Mouse (Mus musculus) forebrain, embryonic 11.5 days (tissue): ENCODE data around the gene Rasgrp1. TPM values are rescaled to one million over a fixed set of nuclear protein-coding genes. Genes with fewer than 3 reads are reported as not detected.

Experiments used
- ATAC-seq: fragments of 200-750 bp; cut with Nextera tagmentation; replicated peaks from 2 replicates; pipeline ENCODE4 v1.8.0; 2017; ENCODE audit warnings: moderate TSS enrichment; ENCODE audit not compliant: low FRiP score
- DNase-seq: peaks from one replicate; pipeline ENCODE4 v3.0.0-alpha.2; 2017; ENCODE audit warnings: low spot score
- H3K27ac ChIP-seq: fragments of 300-500 bp; sonication (generic); 2 replicates; pipeline ENCODE4 v1.5.1; 2014; ENCODE audit warnings: low read depth, low read length
- H3K27me3 ChIP-seq: fragments of 300-500 bp; sonication (generic); 2 replicates; pipeline ENCODE4 v1.6.1; 2014; ENCODE audit warnings: mild to moderate bottlenecking, low read length, mixed read lengths; ENCODE audit not compliant: control insufficient read depth, insufficient read depth
- H3K36me3 ChIP-seq: fragments of 300-500 bp; sonication (generic); 2 replicates; pipeline ENCODE4 v1.6.1; 2014; ENCODE audit warnings: mild to moderate bottlenecking, low read length, moderate library complexity, mixed read lengths; ENCODE audit not compliant: control insufficient read depth, insufficient read depth
- H3K4me1 ChIP-seq: fragments of 300-500 bp; sonication (generic); replicated peaks from 2 replicates; pipeline ENCODE4 v1.6.1; 2014; ENCODE audit warnings: low read length, mixed read lengths; ENCODE audit not compliant: control insufficient read depth, insufficient read depth
- H3K4me2 ChIP-seq: fragments of 300-500 bp; sonication (generic); 2 replicates; pipeline ENCODE4 v1.6.1; 2014; ENCODE audit warnings: low read depth, mild to moderate bottlenecking, low read length, moderate library complexity, mixed read lengths; ENCODE audit not compliant: severe bottlenecking
- H3K4me3 ChIP-seq: fragments of 300-500 bp; sonication (generic); 2 replicates; pipeline ENCODE4 v1.5.1; 2014; ENCODE audit warnings: low read depth, low read length
- H3K9ac ChIP-seq: fragments of 300-500 bp; sonication (generic); 2 replicates; pipeline ENCODE4 v1.6.1; 2014; ENCODE audit warnings: low read length
- H3K9me3 ChIP-seq: fragments of 300-500 bp; sonication (generic); 2 replicates; pipeline ENCODE4 v1.6.1; 2016; ENCODE audit warnings: low read length, mixed read lengths; ENCODE audit not compliant: control insufficient read depth
- WGBS: fragments of 180-500 bp; shearing (Covaris S2); extraction: QIAGEN DNeasy Blood & Tissue Kit; methylation state at CpG from one replicate; pipeline ENCODE4 v1.1.7; 2014; 5-methylcytosine and 5-hydroxymethylcytosine counted together
- polyA plus RNA-seq: library from polyadenylated mRNA; unstranded; fragments of >200 nt; fragmentation: Nextera tagmentation; extraction: Ambion mirVana; gene quantifications from 2 replicates; pipeline ENCODE4 v1.2.1, GENCODE M21; 2014

Rasgrp1 gene
- polyA plus RNA-seq, 1 experiment from 2014 or later = 11.7 TPM

GRCm38 (mm10) chr2:117318991-117319390, 23.8 kb downstream of the Rasgrp1 start:
- WGBS = 86% methylated on average over 3 of the region's 3 CpGs
- H3K36me3 ChIP-seq = no peaks in the 10 kb centered on the region
- ATAC-seq = no peak

DNA sequence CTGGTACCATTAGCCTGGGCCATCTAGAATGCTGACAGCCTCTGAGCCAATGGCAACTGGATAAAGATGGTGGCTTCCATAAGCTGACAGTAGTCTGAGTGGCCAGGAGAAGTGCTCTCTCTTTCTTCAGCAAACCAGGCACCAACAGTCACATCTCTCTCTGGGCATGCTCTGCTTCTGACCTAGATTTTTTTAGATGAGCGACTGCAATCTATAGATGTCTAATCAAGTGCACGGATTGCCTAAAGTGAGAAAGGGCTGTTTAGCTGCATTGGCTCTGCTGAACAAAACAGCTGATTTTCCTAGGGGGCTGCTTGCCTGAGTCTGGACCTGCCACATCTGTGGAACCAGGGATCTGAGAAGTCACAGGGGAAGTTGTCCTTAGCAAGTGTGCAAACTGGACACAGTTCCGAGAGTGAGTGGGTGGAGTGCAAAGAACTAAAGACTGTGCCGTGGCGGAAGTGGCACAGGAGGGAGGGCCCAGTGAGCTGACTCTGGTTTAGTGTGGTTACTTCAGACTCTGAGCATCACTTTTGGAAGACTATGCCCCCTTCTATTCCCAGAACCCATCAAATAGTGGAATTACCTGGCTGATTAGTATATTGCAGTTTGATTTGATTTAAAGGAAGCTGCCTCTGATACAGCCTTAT, 29.1 kb downstream of the Rasgrp1 start:
- H3K36me3 ChIP-seq = no peaks in the 10 kb centered on the region
- ATAC-seq = no peak
- no peak overlapping the region for H3K4me2 ChIP-seq
- no peak overlapping the region for H3K4me3 ChIP-seq
- DNase-seq = no peak
- H3K4me1 ChIP-seq = no peaks in the 10 kb centered on the region
- no peak overlapping the region for H3K27ac ChIP-seq
- no peaks in the 10 kb centered on the region for H3K27me3 ChIP-seq
- H3K9ac ChIP-seq = no peak overlapping the region
- H3K9me3 ChIP-seq = no peaks in the 10 kb centered on the region
- WGBS = 78% methylated on average over 5 of the region's 5 CpGs

More at GRCm38 (mm10) chr2:117318991-117319390, 23.8 kb downstream of the Rasgrp1 start:
- H3K4me3 ChIP-seq = no peak overlapping the region
- DNase-seq = no peak
- no peak overlapping the region for H3K27ac ChIP-seq
- no peak overlapping the region for H3K9ac ChIP-seq
- no peaks in the 10 kb centered on the region for H3K9me3 ChIP-seq
- H3K4me1 ChIP-seq = no peaks in the 10 kb centered on the region
- no peaks in the 10 kb centered on the region for H3K27me3 ChIP-seq
- H3K4me2 ChIP-seq = no peak overlapping the region

- Histone ChIP-seq H3K27ac (no peak overlapping the region), H3K36me3 (no peaks in the 10 kb centered on the region), H3K9me3 (no peaks in the 10 kb centered on the region), H3K9ac (no peak overlapping the region), H3K4me1 (no peaks in the 10 kb centered on the region), H3K4me2 (no peak overlapping the region), H3K4me3 (no peak overlapping the region), H3K27me3 (no peaks in the 10 kb centered on the region)
- ATAC-seq = no peak
- 77% methylated on average over 7 of the region's 7 CpGs for WGBS
- no peak for DNase-seq
Measured at GRCm38 (mm10) chr2:117312441-117312895, 30.3 kb downstream of the Rasgrp1 start.

- no peak for ATAC-seq
- H3K27ac ChIP-seq = no peak overlapping the region
- WGBS = 71% methylated on average over 2 of the region's 2 CpGs
Measured at GRCm38 (mm10) chr2:117312030-117312429, 30.8 kb downstream of the Rasgrp1 start.

GRCm38 (mm10) chr2:117311349-117311748, 31.5 kb downstream of the Rasgrp1 start:
- no peak for ATAC-seq

More at GRCm38 (mm10) chr2:117312030-117312429, 30.8 kb downstream of the Rasgrp1 start:
- no peaks in the 10 kb centered on the region for H3K36me3 ChIP-seq
- no peak overlapping the region for H3K9ac ChIP-seq
- H3K4me1 ChIP-seq = no peaks in the 10 kb centered on the region
- no peak overlapping the region for H3K4me2 ChIP-seq
- H3K27me3 ChIP-seq = no peaks in the 10 kb centered on the region
- no peaks in the 10 kb centered on the region for H3K9me3 ChIP-seq
- DNase-seq = no peak
- no peak overlapping the region for H3K4me3 ChIP-seq

DNA sequence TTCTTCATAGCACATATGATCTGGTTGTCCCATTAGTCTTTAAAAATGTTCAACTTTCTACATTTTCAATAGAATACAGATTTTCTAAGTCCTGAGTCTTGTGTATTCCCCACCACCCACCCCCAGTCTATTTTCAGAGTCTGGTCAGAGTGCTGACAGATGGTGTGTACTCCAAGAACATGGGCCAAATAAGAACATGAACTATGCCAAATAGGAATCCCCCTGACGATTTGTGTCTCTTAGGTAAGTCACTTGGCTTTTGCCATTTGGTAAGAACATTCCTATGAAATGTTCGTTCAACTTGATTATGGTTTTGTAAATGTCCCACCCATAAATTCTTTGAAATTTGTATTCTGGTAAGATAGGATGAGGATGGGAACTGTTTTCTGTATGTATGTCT, 33.8 kb downstream of the Rasgrp1 start:
- Histone ChIP-seq H3K4me3 (no peak overlapping the region), H3K4me2 (no peak overlapping the region), H3K4me1 (no peaks in the 10 kb centered on the region), H3K9ac (no peak overlapping the region), H3K36me3 (no peaks in the 10 kb centered on the region), H3K27ac (no peak overlapping the region), H3K27me3 (no peaks in the 10 kb centered on the region), H3K9me3 (no peaks in the 10 kb centered on the region)
- ATAC-seq (no peak), DNase-seq (no peak)
- 89% methylated on average over 2 of the region's 2 CpGs for WGBS

More at GRCm38 (mm10) chr2:117311349-117311748, 31.5 kb downstream of the Rasgrp1 start:
- no peak overlapping the region for H3K9ac ChIP-seq
- no peaks in the 10 kb centered on the region for H3K36me3 ChIP-seq
- no peaks in the 10 kb centered on the region for H3K4me1 ChIP-seq
- DNase-seq = no peak
- H3K4me2 ChIP-seq = no peak overlapping the region
- H3K4me3 ChIP-seq = no peak overlapping the region
- H3K27me3 ChIP-seq = no peaks in the 10 kb centered on the region
- WGBS = 88% methylated on average over 1 of the region's 1 CpGs
- H3K27ac ChIP-seq = no peak overlapping the region
- H3K9me3 ChIP-seq = no peaks in the 10 kb centered on the region

DNA sequence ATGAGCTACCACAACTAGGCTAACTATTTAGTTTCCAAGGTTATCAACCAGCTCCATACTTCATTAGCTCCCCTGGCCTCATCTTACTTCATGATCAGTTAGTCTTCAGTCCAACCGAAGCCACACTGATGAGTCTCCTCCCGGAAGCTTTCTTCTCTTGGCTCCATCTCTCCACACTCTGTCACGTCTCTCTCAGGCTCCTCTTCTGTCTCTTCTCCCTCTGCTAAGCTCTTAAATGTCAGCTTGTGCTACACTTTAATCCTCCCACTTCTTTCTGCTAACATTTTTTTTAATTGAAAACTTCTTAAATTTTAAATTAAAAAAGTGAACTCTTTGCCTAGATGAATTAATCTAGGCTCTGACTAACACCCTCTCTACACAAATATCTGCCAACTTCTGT, 34.8 kb downstream of the Rasgrp1 start:
- Histone ChIP-seq H3K4me2 (no peak overlapping the region), H3K4me1 (no peaks in the 10 kb centered on the region), H3K27me3 (no peaks in the 10 kb centered on the region), H3K9me3 (no peaks in the 10 kb centered on the region), H3K27ac (no peak overlapping the region), H3K4me3 (no peak overlapping the region), H3K9ac (no peak overlapping the region), H3K36me3 (no peaks in the 10 kb centered on the region)
- no peak for ATAC-seq
- 90% methylated on average over 3 of the region's 3 CpGs for WGBS
- no peak for DNase-seq

GRCm38 (mm10) chr2:117304941-117305340, 37.9 kb downstream of the Rasgrp1 start:
- DNase-seq (no peak), ATAC-seq (no peak)
- Histone ChIP-seq H3K27me3 (no peaks in the 10 kb centered on the region), H3K9me3 (no peaks in the 10 kb centered on the region), H3K27ac (no peak overlapping the region), H3K4me2 (no peak overlapping the region), H3K36me3 (no peaks in the 10 kb centered on the region), H3K4me3 (no peak overlapping the region), H3K9ac (no peak overlapping the region), H3K4me1 (no peaks in the 10 kb centered on the region)
- 89% methylated on average over 5 of the region's 5 CpGs for WGBS
